Mouse (Mus musculus): ENCODE measurements around the gene Prom1.

Prom1 gene

DNA sequence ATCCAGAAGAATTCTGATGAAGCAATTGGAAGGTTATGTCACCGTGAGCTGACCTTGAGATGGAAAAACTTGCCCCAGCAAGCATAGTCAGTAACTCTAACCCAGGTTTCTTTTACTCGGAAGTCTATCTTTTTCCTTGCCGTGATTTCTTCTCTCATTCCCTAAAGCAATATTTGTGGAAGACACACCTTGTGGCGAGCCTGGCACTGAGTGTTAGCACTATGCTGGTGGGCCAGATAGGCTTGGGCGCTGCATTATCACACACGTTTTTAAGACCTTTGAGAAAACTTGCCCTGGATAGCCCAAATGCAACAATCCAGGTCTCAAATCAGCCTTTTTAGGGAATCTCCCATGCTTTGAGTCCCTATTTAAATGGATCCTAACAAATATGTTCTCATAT, 127.7 kb downstream of the Prom1 start:
- no peak for DNase-seq (ENCODE audit: low read depth)

DNA sequence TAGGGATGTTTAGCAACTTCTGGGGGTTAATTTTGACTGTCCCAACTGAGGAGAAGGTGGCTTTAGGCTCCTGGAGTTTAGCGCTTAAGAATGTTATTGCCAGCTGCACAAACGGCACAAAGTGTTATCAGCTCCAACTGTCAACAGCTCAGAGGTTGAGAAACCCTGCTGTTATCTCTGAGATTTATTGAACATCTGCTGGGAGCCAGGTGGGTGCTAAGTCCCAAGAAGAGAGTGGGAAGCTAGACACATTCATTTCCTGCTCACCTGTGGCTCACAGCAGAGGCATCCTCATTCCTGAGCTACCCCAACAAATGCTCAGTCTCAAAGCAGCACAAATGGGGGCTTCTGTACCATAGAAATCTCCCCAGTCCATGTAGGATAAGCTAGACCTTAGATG, 130.7 kb downstream of the Prom1 start:
- DNase-seq (ENCODE audit: low read depth): no peak

DNA sequence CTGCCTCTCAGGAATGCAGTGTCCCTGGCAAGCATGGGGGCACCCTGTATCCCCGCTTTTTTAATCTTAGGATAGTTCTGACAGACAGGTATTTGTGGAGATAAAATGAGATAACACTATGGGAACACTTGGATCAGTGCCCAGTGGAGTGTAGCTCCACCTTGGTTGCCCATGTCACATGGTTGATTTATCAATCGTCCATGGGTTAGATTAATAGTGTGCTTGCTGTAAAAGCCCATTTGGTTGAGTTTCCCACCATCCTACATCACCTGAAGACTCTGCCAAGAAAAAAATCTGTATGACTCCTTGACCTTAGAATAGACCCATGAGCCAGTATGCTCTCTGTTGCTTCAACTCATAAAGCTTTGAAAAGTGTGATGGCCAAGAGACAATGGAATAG, 131.3 kb downstream of the Prom1 start:
- no peak for DNase-seq (ENCODE audit: low read depth)

DNA sequence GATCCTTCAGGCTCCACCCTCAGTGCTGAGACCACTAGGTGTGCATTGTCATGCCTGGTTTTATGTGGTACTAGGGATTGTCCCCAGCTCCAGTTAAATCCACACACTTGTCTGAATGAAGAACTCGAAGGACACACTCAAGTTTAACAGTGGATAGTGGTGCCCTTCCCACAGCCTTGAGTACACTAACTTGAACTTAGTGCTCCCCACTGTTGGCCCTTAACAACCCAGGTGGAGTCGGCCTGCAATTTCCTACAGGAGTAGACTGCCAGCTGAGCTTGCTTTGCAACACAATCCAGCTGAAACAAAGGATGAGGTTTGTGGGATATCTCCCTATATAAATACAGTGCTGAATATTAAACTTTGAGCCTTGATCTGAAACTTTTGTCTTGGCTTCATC, 133.2 kb downstream of the Prom1 start:
- no peak for DNase-seq (ENCODE audit: low read depth)

DNA sequence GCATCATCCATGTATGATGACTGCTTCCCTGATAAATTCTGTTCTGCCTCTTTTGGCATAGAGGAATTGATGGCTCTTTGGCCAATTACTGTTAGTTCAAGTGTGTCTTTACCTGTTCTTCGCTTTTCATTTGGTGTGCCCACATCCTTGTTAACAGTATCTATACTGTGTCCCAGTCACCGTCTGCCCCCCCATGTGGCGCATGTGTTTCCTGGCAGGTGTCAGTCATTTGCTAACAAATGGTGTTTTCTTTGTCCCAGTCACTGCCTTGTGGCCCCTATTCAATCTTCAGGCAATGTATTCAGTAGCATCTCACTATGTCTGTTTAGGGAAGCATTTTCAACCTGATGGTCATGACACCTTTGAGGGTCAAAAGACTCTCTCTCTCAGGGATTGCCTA, 140.8 kb downstream of the Prom1 start:
- no peak for DNase-seq (ENCODE audit: low read depth)

DNA sequence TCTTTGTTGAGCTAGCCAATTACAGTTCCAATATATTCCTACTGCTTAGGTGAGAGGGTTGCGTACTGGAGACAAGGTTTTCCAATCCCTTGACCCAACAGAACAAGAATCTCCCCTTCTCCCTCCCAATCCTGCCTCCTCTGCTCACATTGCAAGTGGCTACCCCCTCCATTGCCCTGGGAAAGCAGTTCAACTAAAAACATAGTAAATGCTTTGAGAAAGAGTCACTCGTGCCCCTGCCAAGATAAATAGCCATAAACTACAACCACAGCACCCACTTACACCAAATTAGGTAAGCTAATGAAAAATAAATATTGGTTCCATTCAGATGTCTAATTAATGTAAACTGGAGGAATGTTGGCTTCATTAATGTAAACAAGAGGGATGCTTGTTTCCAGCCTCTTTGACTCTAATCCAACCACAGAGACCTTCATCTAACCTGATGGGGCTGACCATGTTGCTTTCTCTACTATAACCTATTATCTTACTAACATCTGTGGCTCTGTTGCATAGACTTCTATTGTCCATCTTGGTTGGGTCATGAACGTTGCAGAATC, 141.9 kb downstream of the Prom1 start:
- no peak for DNase-seq (ENCODE audit: low read depth)

DNA sequence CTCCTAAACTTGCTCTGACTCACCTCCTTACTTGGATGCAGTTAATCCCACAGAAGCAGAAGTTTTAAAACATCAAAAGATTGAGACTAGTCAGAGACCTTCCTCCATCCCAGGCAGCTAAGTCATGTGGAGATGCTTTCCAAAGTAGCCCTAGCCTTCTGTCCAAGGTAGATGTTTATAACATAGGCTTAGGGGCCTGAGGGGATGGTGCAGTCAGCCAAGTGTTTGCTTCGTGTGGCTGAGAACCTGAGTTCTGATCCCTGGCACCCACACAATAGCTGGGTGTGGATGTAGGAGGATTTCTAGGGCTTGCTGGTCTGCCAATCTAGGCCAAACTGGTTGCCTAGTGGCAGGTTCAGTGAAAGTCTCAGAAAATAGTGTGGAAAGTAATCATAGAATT, 148.6 kb downstream of the Prom1 start:
- peak; percentile 80 for DNase-seq (ENCODE audit: low read depth)

DNA sequence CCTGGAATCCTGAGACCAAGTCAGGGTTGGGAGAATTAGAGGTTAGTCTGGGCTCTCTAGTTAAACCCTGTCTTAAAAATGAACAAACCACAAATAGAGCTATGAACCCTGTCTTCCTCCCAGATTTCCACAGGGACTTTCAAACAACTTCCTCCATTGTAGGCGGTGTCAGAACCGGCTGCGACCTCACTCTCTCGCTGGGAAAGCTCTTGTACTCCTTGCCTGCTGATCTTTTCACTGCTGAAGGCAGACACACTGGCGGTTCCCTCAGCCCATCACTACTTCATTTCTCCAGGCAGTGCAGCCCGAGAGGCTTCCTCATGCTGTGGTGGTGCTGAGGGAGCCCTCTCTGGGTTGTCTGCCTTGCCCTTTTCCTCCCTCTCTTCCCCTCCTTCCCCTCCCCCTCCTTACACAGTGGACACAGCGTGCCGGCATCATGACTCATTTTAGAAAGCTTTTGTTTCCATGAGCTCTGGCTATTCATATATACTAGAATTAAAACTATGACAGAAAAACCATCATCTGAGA, 153.0 kb downstream of the Prom1 start:
- peak; percentile 38 for DNase-seq (ENCODE audit: low read depth)

DNA sequence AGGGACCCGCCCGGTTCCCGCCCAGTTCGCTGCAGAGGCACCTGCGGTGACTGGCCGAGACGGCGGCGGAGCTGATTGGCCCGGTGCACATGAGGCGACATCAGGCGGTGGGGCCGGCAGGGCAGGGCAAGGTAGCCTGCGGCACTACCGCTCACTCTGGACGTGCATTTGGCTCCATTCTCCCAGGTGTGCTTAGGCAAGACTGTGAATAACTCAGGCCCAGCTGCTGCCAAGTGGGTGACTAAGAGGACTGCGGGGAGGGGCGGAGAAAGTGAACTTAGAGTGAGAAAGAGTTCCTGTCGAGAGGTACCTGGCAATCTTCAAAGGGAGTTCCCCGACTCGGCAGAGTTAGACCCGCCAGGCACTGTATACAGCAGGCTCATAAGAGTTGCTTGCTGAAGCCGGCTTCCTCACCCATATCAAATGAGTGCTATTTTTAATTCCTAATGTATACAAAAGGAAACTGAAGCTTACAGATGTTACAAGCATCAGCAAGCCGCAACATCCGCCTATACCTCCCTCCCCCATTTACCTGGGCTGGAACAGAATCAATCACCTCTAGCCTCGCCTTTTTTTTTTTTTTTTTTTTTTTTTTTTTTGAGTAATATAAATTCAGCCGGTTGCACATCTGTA, 153.6 kb downstream of the Prom1 start:
- DNase-seq (ENCODE audit: low read depth): no peak

DNA sequence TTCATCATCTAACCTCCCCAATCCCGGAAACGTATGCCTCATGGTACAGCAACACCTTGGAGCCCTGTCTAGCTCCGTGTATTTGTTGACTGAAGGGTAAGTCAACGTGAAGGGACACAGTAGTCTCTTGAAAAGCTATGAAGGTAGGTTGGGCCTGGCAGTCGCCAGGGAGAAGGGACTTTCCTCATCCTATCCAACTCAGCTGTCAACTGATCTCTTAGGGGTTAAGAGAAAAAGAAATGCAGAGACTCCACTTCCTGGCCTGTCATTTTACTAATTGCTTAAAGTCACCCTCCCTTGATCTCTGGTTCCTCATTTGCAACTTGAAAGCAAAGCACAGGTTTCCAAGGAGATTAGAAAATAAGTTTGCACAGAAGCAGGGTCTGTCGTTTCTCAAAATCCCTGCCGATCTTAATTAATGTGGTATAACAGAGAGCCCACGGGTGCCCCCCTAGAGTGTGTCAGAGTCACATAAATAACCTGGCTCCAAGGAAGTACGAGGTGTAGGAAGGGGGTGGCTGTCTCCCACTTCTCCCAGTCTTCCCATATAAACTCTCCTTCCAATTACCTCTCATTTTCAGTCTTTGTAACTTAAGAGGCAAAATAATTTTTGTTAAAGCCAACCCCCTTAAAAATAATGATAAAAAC, 154.4 kb downstream of the Prom1 start:
- no peak for DNase-seq (ENCODE audit: low read depth)
